28 mouse cellular contexts compared by ENCODE assay signal in the genomic region with DNA sequence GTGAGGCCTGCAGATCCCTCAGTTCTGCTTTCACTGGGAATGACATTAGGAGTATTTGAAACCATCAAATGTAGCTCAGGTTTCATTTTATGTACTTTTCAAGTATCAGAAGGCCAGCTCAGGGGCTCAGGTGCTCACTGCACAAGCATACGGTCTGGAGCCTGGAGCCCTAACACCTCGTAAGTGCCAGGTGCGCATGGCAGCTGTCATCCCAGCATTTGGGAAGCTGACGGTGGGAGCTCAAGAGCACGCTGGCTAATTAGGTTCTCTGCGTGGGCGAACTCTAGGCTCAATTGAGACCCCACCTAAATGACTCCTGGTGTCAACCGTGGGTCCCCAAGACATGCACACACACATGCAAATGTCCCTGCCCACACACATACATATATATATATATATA. TPM values are rescaled to one million over a fixed set of nuclear protein-coding genes. Genes with fewer than 3 reads are reported as not detected.
DNase-seq lines count a peak whose midpoint lies in the region; ATAC-seq and TF ChIP-seq lines count a peak whose summit lies in the region.
"Had no signal": no experiment of that assay in that cellular context is flagged by ENCODE, and none has a peak within 500 bp of the region (broad histone marks: within the 10 kb centered on the region; RNA-seq: fewer than 3 reads in every experiment).

No protein-coding gene starts in this region.

- peak; percentile 43 to 52 for DNase-seq in cerebellum, adult 2 months
- no peak for DNase-seq in cerebellum, adult 8-10 months
- DNase-seq in heart, adult 2 months: no peak
- no peak for DNase-seq in heart, postnatal 0 days (ENCODE audit: low spot score)
- no peak for DNase-seq in heart, adult 9 months (ENCODE audit: low spot score in 2 of 2)
- DNase-seq in brain, adult 2 months (ENCODE audit: low read depth, low spot score): peak; percentile 53
- DNase-seq: adrenal gland, postnatal 10 days; kidney, adult 18-20 months; kidney, postnatal 25 days; retina, postnatal 1 day; right cerebral cortex, postnatal 14 days; thymus, postnatal 4 days had no signal

- TF ChIP-seq CTCF in cerebellum, adult 2 months (IDR thresholded peaks at IDR 0.05; ENCODE audit: borderline replicate concordance, insufficient read depth, low read depth, low read length): no peak
- no peak for TF ChIP-seq CTCF in heart, adult 2 months (IDR thresholded peaks at IDR 0.05)
- no peak for TF ChIP-seq CTCF in heart, postnatal 0 days (IDR thresholded peaks at IDR 0.05; ENCODE audit: low read depth)

- H3K79me2 ChIP-seq in heart, adult 2 months (replicated peaks; ENCODE audit: control insufficient read depth, insufficient read depth, low read length): no peaks in the 10 kb centered on the region

- TF ChIP-seq POLR2A in cerebellum, adult 2 months (IDR thresholded peaks at IDR 0.05; ENCODE audit: borderline replicate concordance, insufficient read depth, low read length): no peak
- no peak for TF ChIP-seq POLR2A in heart, adult 2 months (IDR thresholded peaks at IDR 0.05; ENCODE audit: insufficient read depth, low read depth, low read length)

- H3K4me3 ChIP-seq in cerebellum, adult 2 months (replicated peaks; ENCODE audit: insufficient read depth, low read depth, low read length): no peak overlapping the region
- H3K4me3 ChIP-seq in heart, embryonic 12.5 days: no peak overlapping the region
- no peak overlapping the region for H3K4me3 ChIP-seq in heart, adult 2 months
- no peak overlapping the region for H3K4me3 ChIP-seq in heart, postnatal 0 days (ENCODE audit: low read depth, low read length)
- H3K4me3 ChIP-seq: embryonic facial prominence, embryonic 13.5 days; forebrain, embryonic 10.5 days; forebrain, embryonic 15.5 days; hindbrain, embryonic 15.5 days; kidney, embryonic 15.5 days; limb, embryonic 13.5 days; lung, embryonic 15.5 days; midbrain, embryonic 10.5 days; midbrain, embryonic 15.5 days; neural tube, embryonic 15.5 days had no signal

- peak overlapping the region; percentile 50 for H3K9ac ChIP-seq in heart, embryonic 12.5 days
- no peak overlapping the region for H3K9ac ChIP-seq in heart, adult 2 months (ENCODE audit: low read depth, low read length)
- no peak overlapping the region for H3K9ac ChIP-seq in heart, postnatal 0 days (replicated peaks; ENCODE audit: low read depth, low read length)
- H3K9ac ChIP-seq: embryonic facial prominence, embryonic 13.5 days; forebrain, embryonic 15.5 days; hindbrain, embryonic 15.5 days; kidney, embryonic 15.5 days; limb, embryonic 13.5 days; lung, embryonic 15.5 days; midbrain, embryonic 15.5 days; neural tube, embryonic 15.5 days had no signal

- peak overlapping the region; percentile 43 for H3K27ac ChIP-seq in cerebellum, adult 2 months (ENCODE audit: insufficient read depth, low read length)
- H3K27ac ChIP-seq in heart, embryonic 12.5 days (ENCODE audit: poor library complexity, severe bottlenecking): peak overlapping the region; percentile 83
- H3K27ac ChIP-seq in heart, adult 2 months: no peak overlapping the region
- peak overlapping the region; percentile 69 for H3K27ac ChIP-seq in heart, postnatal 0 days (ENCODE audit: low read depth)
- H3K27ac ChIP-seq: embryonic facial prominence, embryonic 13.5 days; forebrain, embryonic 10.5 days; forebrain, embryonic 15.5 days; hindbrain, embryonic 15.5 days; kidney, embryonic 15.5 days; lung, embryonic 15.5 days; midbrain, embryonic 10.5 days; midbrain, embryonic 15.5 days; neural tube, embryonic 15.5 days had no signal

- H3K9me3 ChIP-seq in heart, embryonic 12.5 days (replicated peaks): no peaks in the 10 kb centered on the region
- no peaks in the 10 kb centered on the region for H3K9me3 ChIP-seq in heart, postnatal 0 days (replicated peaks; ENCODE audit: control insufficient read depth, low read length)
- H3K9me3 ChIP-seq: embryonic facial prominence, embryonic 13.5 days; forebrain, embryonic 10.5 days; forebrain, embryonic 15.5 days; G1E; hindbrain, embryonic 15.5 days; kidney, embryonic 15.5 days; limb, embryonic 13.5 days; lung, embryonic 15.5 days; midbrain, embryonic 10.5 days; midbrain, embryonic 15.5 days; neural tube, embryonic 15.5 days had no signal

- H3K36me3 ChIP-seq in heart, embryonic 12.5 days: peaks cover 83% of the 10 kb centered on the region
- H3K36me3 ChIP-seq in heart, adult 2 months (ENCODE audit: control insufficient read depth, insufficient read depth, low read length): peaks cover 15% of the 10 kb centered on the region
- H3K36me3 ChIP-seq in heart, postnatal 0 days (replicated peaks; ENCODE audit: control insufficient read depth, insufficient read depth, low read length): peaks cover 67% of the 10 kb centered on the region

- peaks cover 2% of the 10 kb centered on the region; the same call in 1 of the 2 replicates for H3K4me1 ChIP-seq in cerebellum, adult 2 months (ENCODE audit: control insufficient read depth, insufficient read depth, low read length)
- peaks cover 36% of the 10 kb centered on the region for H3K4me1 ChIP-seq in heart, embryonic 12.5 days (replicated peaks)
- H3K4me1 ChIP-seq in heart, adult 2 months (ENCODE audit: control insufficient read depth, insufficient read depth, low read length): no peaks in the 10 kb centered on the region; the same call in 1 of the 2 replicates
- peaks cover 27% of the 10 kb centered on the region; the same call in 1 of the 2 replicates for H3K4me1 ChIP-seq in heart, postnatal 0 days (ENCODE audit: control insufficient read depth, insufficient read depth)
- H3K4me1 ChIP-seq: embryonic facial prominence, embryonic 13.5 days; forebrain, embryonic 10.5 days; hindbrain, embryonic 15.5 days; kidney, embryonic 15.5 days; lung, embryonic 15.5 days; midbrain, embryonic 10.5 days; midbrain, embryonic 15.5 days; neural tube, embryonic 15.5 days had no signal

- TF ChIP-seq EP300 in heart, adult 2 months (IDR thresholded peaks at IDR 0.05; ENCODE audit: insufficient read depth, low read depth, low read length): no peak
- TF ChIP-seq EP300 in heart, postnatal 0 days (IDR thresholded peaks at IDR 0.05; ENCODE audit: low read depth): no peak

- 27% methylated on average over 8 of the region's 8 CpGs for WGBS in cerebellum, adult 2 months
- WGBS in heart, embryonic 12.5 days: 90% methylated on average over 8 of the region's 8 CpGs
- WGBS in heart, adult 2 months: 95% methylated on average over 8 of the region's 8 CpGs
- 89% methylated on average over 8 of the region's 8 CpGs for WGBS in heart, postnatal 0 days

- intact Hi-C loops in heart, adult 2 months (cut with DNase I): no loop called here

- H3K27me3 ChIP-seq in cerebellum, adult 2 months (ENCODE audit: control insufficient read depth, insufficient read depth, low read length): no peaks in the 10 kb centered on the region
- H3K27me3 ChIP-seq in heart, embryonic 12.5 days (replicated peaks): no peaks in the 10 kb centered on the region
- no peaks in the 10 kb centered on the region for H3K27me3 ChIP-seq in heart, adult 2 months (ENCODE audit: control insufficient read depth, insufficient read depth, low read length)
- H3K27me3 ChIP-seq in heart, postnatal 0 days (ENCODE audit: control insufficient read depth, insufficient read depth, low read length): no peaks in the 10 kb centered on the region
- H3K27me3 ChIP-seq: embryonic facial prominence, embryonic 13.5 days; forebrain, embryonic 15.5 days; hindbrain, embryonic 15.5 days; kidney, embryonic 15.5 days; limb, embryonic 13.5 days; lung, embryonic 15.5 days; midbrain, embryonic 15.5 days; neural tube, embryonic 15.5 days had no signal

- no peak overlapping the region for H3K4me2 ChIP-seq in heart, embryonic 12.5 days
- no peak overlapping the region for H3K4me2 ChIP-seq in heart, postnatal 0 days (ENCODE audit: low read depth, low read length)
- H3K4me2 ChIP-seq: embryonic facial prominence, embryonic 13.5 days; forebrain, embryonic 15.5 days; hindbrain, embryonic 15.5 days; kidney, embryonic 15.5 days; limb, embryonic 13.5 days; liver, embryonic 11.5 days; lung, embryonic 15.5 days; midbrain, embryonic 15.5 days; neural tube, embryonic 15.5 days had no signal

- ATAC-seq in heart, embryonic 12.5 days (ENCODE audit: insufficient number of reproducible peaks, low FRiP score): no peak
- ATAC-seq in heart, postnatal 0 days (ENCODE audit: insufficient read depth, low read depth): no peak
- ATAC-seq: forebrain, embryonic 15.5 days; midbrain, embryonic 15.5 days had no signal

RNA-seq across cellular contexts. Expression of a gene that starts 20.1 kb away (rescaled TPM):
- 294 and 298 TPM in 2 replicates for polyA plus RNA-seq in cerebellum, adult 2 months (2012; rRNA removed)
- 70.0 and 71.4 TPM in 2 replicates for polyA plus RNA-seq in heart, embryonic 12.5 days (2016; fragmentation: Nextera tagmentation; extraction: Ambion mirVana)
- 10 to 100 TPM; 89.6 to 92.6 TPM for total RNA-seq in heart, adult 2 months (2021)
- polyA plus RNA-seq in heart, adult 2 months (2012; rRNA removed): 77.4 and 85.9 TPM in 2 replicates
- 57.0 and 57.1 TPM in 2 replicates for total RNA-seq in heart, postnatal 0 days (2014; rRNA removed; ENCODE audit: low replicate concordance)
- polyA plus RNA-seq in heart, postnatal 0 days (2015; fragmentation: Nextera tagmentation; extraction: Ambion mirVana): 49.2 and 50.3 TPM in 2 replicates

RNA-seq across cellular contexts. Expression of a gene that starts 40.5 kb away (rescaled TPM):
- polyA plus RNA-seq in cerebellum, adult 2 months (2012; rRNA removed): 12.7 and 15.8 TPM in 2 replicates
- polyA plus RNA-seq in heart, embryonic 12.5 days (2016; fragmentation: Nextera tagmentation; extraction: Ambion mirVana): 17.5 and 18.1 TPM in 2 replicates
- 1 to 10 TPM; 7.4 to 8.3 TPM for total RNA-seq in heart, adult 2 months (2021)
- polyA plus RNA-seq in heart, adult 2 months (2012; rRNA removed): 11.0 and 14.3 TPM in 2 replicates
- total RNA-seq in heart, postnatal 0 days (2014; rRNA removed; ENCODE audit: low replicate concordance): 15.8 and 20.2 TPM in 2 replicates
- polyA plus RNA-seq in heart, postnatal 0 days (2015; fragmentation: Nextera tagmentation; extraction: Ambion mirVana): 10.3 and 12.0 TPM in 2 replicates

RNA-seq across cellular contexts. Expression of a gene that starts 48.9 kb away (rescaled TPM):
- polyA plus RNA-seq in cerebellum, adult 2 months (2012; rRNA removed): 0.84 and 0.93 TPM in 2 replicates
- not detected in 2 replicates for polyA plus RNA-seq in heart, embryonic 12.5 days (2016; fragmentation: Nextera tagmentation; extraction: Ambion mirVana)
- under 1 TPM; 0.47 to 0.70 TPM for total RNA-seq in heart, adult 2 months (2021)
- 0.32 and 0.55 TPM in 2 replicates for polyA plus RNA-seq in heart, adult 2 months (2012; rRNA removed)
- total RNA-seq in heart, postnatal 0 days (2014; rRNA removed; ENCODE audit: low replicate concordance): not detected in 2 replicates
- 0.08 TPM in 1 of 2 replicates, not detected in the other for polyA plus RNA-seq in heart, postnatal 0 days (2015; fragmentation: Nextera tagmentation; extraction: Ambion mirVana)
- total RNA-seq: hematopoietic stem cell, adult 5-6 weeks had no signal
- polyA plus RNA-seq: intestine, embryonic 14.5 days; midbrain, embryonic 10.5 days; stomach, embryonic 14.5 days had no signal

RNA-seq across cellular contexts. Expression of a gene that starts 53.0 kb away (rescaled TPM):
- polyA plus RNA-seq in cerebellum, adult 2 months (2012; rRNA removed): 34.1 and 36.7 TPM in 2 replicates
- polyA plus RNA-seq in heart, embryonic 12.5 days (2016; fragmentation: Nextera tagmentation; extraction: Ambion mirVana): 27.2 and 30.4 TPM in 2 replicates
- 10 to 100 TPM; 15.8 to 17.5 TPM for total RNA-seq in heart, adult 2 months (2021)
- polyA plus RNA-seq in heart, adult 2 months (2012; rRNA removed): 22.1 and 24.6 TPM in 2 replicates
- 44.6 and 64.1 TPM in 2 replicates for total RNA-seq in heart, postnatal 0 days (2014; rRNA removed; ENCODE audit: low replicate concordance)
- polyA plus RNA-seq in heart, postnatal 0 days (2015; fragmentation: Nextera tagmentation; extraction: Ambion mirVana): 26.8 and 26.9 TPM in 2 replicates

RNA-seq across cellular contexts. Expression of a gene that starts 57.8 kb away (rescaled TPM):
- 54.9 and 55.8 TPM in 2 replicates for polyA plus RNA-seq in cerebellum, adult 2 months (2012; rRNA removed)
- polyA plus RNA-seq in heart, embryonic 12.5 days (2016; fragmentation: Nextera tagmentation; extraction: Ambion mirVana): 36.2 and 37.3 TPM in 2 replicates
- total RNA-seq in heart, adult 2 months (2021): 10 to 100 TPM; 18.1 to 21.3 TPM
- polyA plus RNA-seq in heart, adult 2 months (2012; rRNA removed): 23.0 and 45.2 TPM in 2 replicates
- 21.8 and 46.6 TPM in 2 replicates for total RNA-seq in heart, postnatal 0 days (2014; rRNA removed; ENCODE audit: low replicate concordance)
- polyA plus RNA-seq in heart, postnatal 0 days (2015; fragmentation: Nextera tagmentation; extraction: Ambion mirVana): 26.7 and 29.0 TPM in 2 replicates

Comparison
In these comparisons a context has a peak if more than half of its experiments do, and no peak if none do; other contexts are left out.
1. DNase-seq: peak in cerebellum, adult 2 months (2 of 2) and brain, adult 2 months (single experiment); none in cerebellum, adult 8-10 months (single experiment), heart, adult 2 months (0 of 2), heart, postnatal 0 days (single experiment) and heart, adult 9 months (0 of 2).